Mouse (Mus musculus): ENCODE results near the gene Tldc1.

Tldc1 gene

DNA sequence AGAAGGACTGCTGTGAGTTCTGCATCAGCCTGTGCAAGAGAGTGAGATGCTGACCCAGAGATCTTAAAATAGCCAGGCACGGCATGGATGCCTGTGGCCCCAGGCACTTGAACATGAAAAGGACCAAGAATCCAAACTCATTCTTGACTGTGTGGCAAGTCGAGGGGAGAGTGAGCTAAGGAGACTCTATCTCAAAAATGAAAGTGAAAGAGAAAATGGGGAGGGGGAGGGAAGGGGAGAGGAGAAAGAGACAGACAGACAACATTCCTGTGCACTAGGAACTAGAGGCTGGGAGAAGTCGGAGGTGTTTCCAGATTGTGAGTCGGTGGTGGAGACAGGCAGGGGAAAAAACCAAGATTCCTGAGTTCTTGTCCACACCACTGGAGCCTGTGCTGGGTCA lies 54.5 kb downstream of the Tldc1 start:
- no peak for DNase-seq (ENCODE audit: low read depth, low spot score)

DNA sequence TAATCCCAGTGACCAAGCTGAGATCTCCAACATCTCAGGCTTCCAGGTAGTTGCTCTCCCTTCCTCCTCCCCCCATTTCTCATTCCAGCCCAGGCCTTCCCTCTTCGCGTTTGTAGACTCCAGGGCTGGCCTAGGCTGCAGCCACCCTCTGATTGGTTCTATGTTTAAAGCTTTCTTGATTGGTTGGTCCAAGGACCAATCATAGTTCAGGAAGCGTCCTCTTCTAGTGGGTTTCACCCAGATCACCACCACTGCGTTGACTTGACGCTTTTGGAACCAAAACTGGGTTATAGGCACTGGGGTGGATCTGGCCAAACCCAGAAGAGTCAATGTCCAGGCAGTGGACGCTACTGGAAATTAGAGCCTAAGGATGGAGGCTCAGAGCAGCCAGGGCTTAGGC lies 55.9 kb downstream of the Tldc1 start:
- no peak for DNase-seq (ENCODE audit: low read depth, low spot score)

GRCm38 (mm10) chr8:119719011-119719501 lies 59.2 kb downstream of the Tldc1 start:
- DNase-seq (ENCODE audit: low read depth, low spot score) = no peak

- no peak for DNase-seq (ENCODE audit: low read depth, low spot score)
Observed at GRCm38 (mm10) chr8:119717765-119718164, 60.5 kb downstream of the Tldc1 start.

GRCm38 (mm10) chr8:119716730-119717299 lies 61.4 kb downstream of the Tldc1 start:
- no peak for DNase-seq (ENCODE audit: low read depth, low spot score)

GRCm38 (mm10) chr8:119715221-119715620 lies 63.0 kb downstream of the Tldc1 start:
- no peak for DNase-seq (ENCODE audit: low read depth, low spot score)

- no peak for DNase-seq (ENCODE audit: low read depth, low spot score)
Observed at GRCm38 (mm10) chr8:119713421-119713820, 64.8 kb downstream of the Tldc1 start.

- no peak for DNase-seq (ENCODE audit: low read depth, low spot score)
Observed at GRCm38 (mm10) chr8:119712226-119712625, 66.0 kb downstream of the Tldc1 start.
